Mouse (Mus musculus) kidney, postnatal 0 days (tissue): ENCODE results near the gene Lrrc26. TPM values are rescaled to one million over a fixed set of nuclear protein-coding genes. Genes with fewer than 3 reads are reported as not detected.

Source experiments
- ATAC-seq: fragments of 200-750 bp; cut with Nextera tagmentation; replicated peaks from 2 replicates; pipeline ENCODE4 v1.8.0; 2017; ENCODE audit warnings: low read depth, moderate number of reproducible peaks, moderate TSS enrichment, moderate library complexity; ENCODE audit not compliant: low FRiP score
- DNase-seq: peaks from one replicate; pipeline ENCODE4 v3.0.0-alpha.2; 2016; ENCODE audit warnings: low spot score
- H3K27ac ChIP-seq: fragments of 300-500 bp; sonication (generic); 2 replicates; pipeline ENCODE4 v1.5.1; 2014; ENCODE audit warnings: mild to moderate bottlenecking
- H3K27me3 ChIP-seq: fragments of 300-500 bp; sonication (generic); 2 replicates; pipeline ENCODE4 v1.6.1; 2014; ENCODE audit warnings: low read length, mixed read lengths; ENCODE audit not compliant: insufficient read depth
- H3K36me3 ChIP-seq: fragments of 300-500 bp; sonication (generic); 2 replicates; pipeline ENCODE4 v1.6.1; 2014; ENCODE audit warnings: low read length, mixed read lengths; ENCODE audit not compliant: insufficient read depth
- H3K4me1 ChIP-seq: fragments of 300-500 bp; sonication (generic); replicated peaks from 2 replicates; pipeline ENCODE4 v1.6.1; 2014; ENCODE audit warnings: antibody characterized with exemption, low read length, mixed read lengths; ENCODE audit not compliant: insufficient read depth
- H3K4me2 ChIP-seq: fragments of 300-500 bp; sonication (generic); 2 replicates; pipeline ENCODE4 v1.6.1; 2014; ENCODE audit warnings: mild to moderate bottlenecking, low read length, moderate library complexity, mixed read lengths
- H3K4me3 ChIP-seq: fragments of 300-500 bp; sonication (generic); replicated peaks from 2 replicates; pipeline ENCODE4 v1.5.1; 2014; ENCODE audit warnings: low read depth, low read length
- H3K9ac ChIP-seq: fragments of 300-500 bp; sonication (generic); 2 replicates; pipeline ENCODE4 v1.6.1; 2014; ENCODE audit warnings: low read depth, low read length
- H3K9me3 ChIP-seq: fragments of 300-500 bp; sonication (generic); replicated peaks from 2 replicates; pipeline ENCODE4 v1.6.1; 2016; ENCODE audit warnings: low read length, inconsistent platforms, mixed read lengths
- CTCF ChIP-seq: IDR thresholded peaks from 2 replicates; pipeline ENCODE4 v1.5.1; 2016; ENCODE audit warnings: antibody characterized with exemption, low read depth, mild to moderate bottlenecking, moderate library complexity
- WGBS: fragments of 180-500 bp; shearing (Covaris S2); extraction: QIAGEN DNeasy Blood & Tissue Kit; methylation state at CpG from one replicate; pipeline ENCODE4 v1.1.7; 2014; 5-methylcytosine and 5-hydroxymethylcytosine counted together
- polyA plus RNA-seq: library from polyadenylated mRNA; unstranded; fragments of >200 nt; fragmentation: Nextera tagmentation; extraction: Ambion mirVana; gene quantifications from 2 replicates; pipeline ENCODE4 v1.2.1, GENCODE M21; 2015

Gene Lrrc26
- polyA plus RNA-seq, 1 experiment from 2014 or later: 0.29 TPM

DNA sequence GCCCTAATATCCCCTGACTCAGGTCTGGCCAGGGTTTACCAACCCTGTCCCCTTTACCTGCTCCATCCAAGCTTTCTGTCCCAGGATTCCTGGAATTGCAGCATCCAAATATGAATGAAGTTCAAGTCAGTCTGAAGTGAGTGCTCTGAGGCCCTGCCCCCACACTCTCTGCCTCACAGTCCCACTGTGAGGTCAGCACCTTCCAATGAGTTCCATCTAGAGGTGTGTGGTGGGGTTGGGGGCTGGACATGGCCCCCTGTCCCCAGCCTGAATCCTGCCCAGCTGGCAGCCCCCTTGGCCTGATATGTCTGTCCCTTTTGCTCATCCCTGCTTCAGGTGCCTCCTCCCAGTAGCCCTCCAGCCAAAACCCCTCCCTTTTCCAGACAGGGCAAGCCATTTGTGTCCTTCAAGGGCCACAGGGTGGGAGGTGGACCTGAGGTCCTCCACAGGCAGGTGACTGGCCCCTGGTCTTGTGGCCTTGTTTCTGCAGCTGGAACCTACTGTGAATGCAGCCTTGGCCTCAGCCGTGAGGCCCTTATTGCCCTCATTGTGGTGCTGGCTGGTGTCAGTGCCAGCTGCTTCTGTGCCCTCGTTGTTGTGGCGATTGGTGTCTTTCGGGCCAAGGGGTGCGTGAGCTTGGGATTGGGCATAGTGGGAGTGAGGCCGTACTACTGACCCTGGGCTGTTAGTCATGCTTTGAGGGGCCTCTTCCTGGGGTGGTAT is 1.6 kb upstream of the Lrrc26 start, which contains the start of gene Tmem210:
Gene Tmem210, plus strand, starts transcription at position 219 of the 723 bp plus-strand sequence.
- Histone ChIP-seq H3K27ac (peak within 1 kb of the TSS; percentile 55), H3K27me3 (peaks cover 49% of the 10 kb centered on the region), H3K4me3 (no peak within 1 kb of the TSS), H3K4me2 (no peak within 1 kb of the TSS), H3K36me3 (peaks cover 29% of the 10 kb centered on the region), H3K9ac (no peak within 1 kb of the TSS), H3K4me1 (peaks cover 12% of the 10 kb centered on the region; the same call in 1 of the 2 replicates), H3K9me3 (no peaks in the 10 kb centered on the region)
- ATAC-seq (no peak), DNase-seq (no peak)
- TF ChIP-seq CTCF: no peak
- 82% methylated on average over 6 of the region's 6 CpGs for WGBS

DNA sequence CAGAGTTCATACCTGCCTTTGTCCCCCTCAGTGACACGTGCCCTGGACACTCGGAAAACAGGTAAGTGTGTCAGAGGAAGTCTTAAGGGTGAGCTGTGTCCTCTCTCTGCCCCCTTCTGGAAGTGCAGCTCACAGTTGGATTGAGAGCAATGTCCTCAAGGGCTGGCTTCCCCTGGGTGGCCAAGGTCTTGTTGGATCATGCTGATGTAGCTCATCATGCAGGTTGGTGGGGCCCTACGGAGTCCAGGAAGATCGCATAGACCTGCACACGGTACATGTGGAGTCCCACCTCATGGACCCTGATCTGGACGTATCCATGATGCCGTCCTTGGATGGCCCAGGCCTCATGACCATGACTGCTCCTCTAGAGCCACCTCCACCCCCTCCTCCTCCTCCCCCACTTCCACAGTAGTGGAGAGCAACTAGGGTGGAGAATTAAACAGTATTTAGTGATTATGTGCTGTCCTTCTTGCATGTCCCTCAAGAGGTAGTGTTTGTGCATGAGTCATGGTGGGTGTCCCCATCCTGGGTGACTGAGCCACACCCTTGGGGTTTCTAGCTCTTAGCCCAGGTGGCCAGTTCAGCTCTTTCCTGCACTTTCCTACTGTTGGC is 875 bp upstream of the Lrrc26 start:
- no peak for DNase-seq
- Histone ChIP-seq H3K4me2 (no peak overlapping the region), H3K9ac (no peak overlapping the region), H3K4me1 (peaks cover 12% of the 10 kb centered on the region; the same call in 1 of the 2 replicates), H3K27me3 (peaks cover 49% of the 10 kb centered on the region), H3K9me3 (no peaks in the 10 kb centered on the region), H3K36me3 (peaks cover 22% of the 10 kb centered on the region), H3K27ac (no peak overlapping the region), H3K4me3 (no peak overlapping the region)
- 81% methylated on average over 7 of the region's 7 CpGs for WGBS
- TF ChIP-seq CTCF: no peak
- ATAC-seq: no peak

DNA sequence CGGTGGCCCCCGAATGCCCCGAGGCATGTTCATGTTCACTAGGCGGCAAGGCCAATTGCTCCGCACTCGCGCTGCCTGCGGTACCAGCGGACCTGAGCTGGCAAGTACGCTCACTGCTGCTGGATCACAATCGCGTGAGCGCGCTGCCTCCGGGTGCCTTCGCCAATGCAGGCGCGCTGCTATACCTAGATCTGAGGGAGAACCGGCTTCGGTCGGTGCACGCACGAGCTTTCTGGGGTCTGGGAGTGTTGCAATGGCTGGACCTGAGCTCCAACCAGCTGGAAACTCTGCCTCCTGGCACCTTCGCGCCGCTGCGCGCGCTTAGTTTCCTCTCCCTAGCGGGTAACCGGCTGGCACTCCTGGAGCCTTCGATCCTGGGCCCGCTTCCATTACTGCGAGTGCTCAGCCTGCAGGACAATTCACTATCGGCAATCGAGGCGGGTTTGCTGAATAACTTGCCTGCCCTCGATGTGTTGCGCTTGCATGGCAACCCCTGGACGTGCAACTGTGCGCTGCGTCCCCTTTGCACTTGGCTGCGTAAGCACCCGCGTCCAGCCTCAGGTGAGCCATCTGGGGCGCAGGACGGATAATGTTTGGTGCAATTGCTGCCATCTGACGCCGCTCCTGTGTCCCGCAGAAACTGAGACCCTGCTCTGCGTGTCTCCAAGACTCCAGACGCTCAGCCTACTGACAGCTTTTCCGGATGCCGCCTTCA is 543 bp downstream of the Lrrc26 start:
- TF ChIP-seq CTCF: no peak
- Histone ChIP-seq H3K36me3 (peaks cover 9% of the 10 kb centered on the region; the same call in 1 of the 2 replicates), H3K4me1 (peaks cover 12% of the 10 kb centered on the region; the same call in 1 of the 2 replicates), H3K27me3 (peaks cover 49% of the 10 kb centered on the region), H3K9ac (no peak overlapping the region), H3K4me2 (peak overlapping the region; percentile 46), H3K27ac (no peak overlapping the region), H3K9me3 (no peaks in the 10 kb centered on the region), H3K4me3 (peak overlapping the region; percentile 33)
- DNase-seq: no peak
- no peak for ATAC-seq
- 2% methylated on average over 54 of the region's 54 CpGs for WGBS

DNA sequence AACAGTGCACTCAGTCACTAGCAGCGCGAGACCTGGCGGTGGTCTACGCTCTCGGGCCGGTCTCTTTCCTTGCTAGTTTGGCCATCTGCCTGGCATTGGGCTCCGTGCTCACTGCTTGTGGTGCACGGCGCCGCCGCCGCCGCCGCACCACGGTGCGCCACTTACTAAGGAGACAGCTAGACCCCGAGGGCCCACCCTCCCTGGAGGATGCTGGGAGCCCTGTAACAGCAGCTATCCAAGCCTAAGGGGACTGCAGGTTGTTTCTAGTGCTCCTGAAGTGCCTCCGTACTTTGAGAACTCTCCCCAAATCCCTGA is 1.1 kb downstream of the Lrrc26 start:
- peaks cover 9% of the 10 kb centered on the region; the same call in 1 of the 2 replicates for H3K4me1 ChIP-seq
- peaks cover 49% of the 10 kb centered on the region for H3K27me3 ChIP-seq
- no peak for TF ChIP-seq CTCF
- no peak for DNase-seq
- no peaks in the 10 kb centered on the region for H3K9me3 ChIP-seq
- 0 out of 2 replicates have a peak, but pooled peaks cover 5% of the 10 kb centered on the region for H3K36me3 ChIP-seq
- no peak overlapping the region for H3K27ac ChIP-seq
- H3K4me3 ChIP-seq: peak overlapping the region; percentile 33; the same call in 1 of the 2 replicates
- H3K4me2 ChIP-seq: peak overlapping the region; percentile 46
- no peak overlapping the region for H3K9ac ChIP-seq
- under 1% methylated on average over 18 of the region's 18 CpGs for WGBS
- no peak for ATAC-seq

DNA sequence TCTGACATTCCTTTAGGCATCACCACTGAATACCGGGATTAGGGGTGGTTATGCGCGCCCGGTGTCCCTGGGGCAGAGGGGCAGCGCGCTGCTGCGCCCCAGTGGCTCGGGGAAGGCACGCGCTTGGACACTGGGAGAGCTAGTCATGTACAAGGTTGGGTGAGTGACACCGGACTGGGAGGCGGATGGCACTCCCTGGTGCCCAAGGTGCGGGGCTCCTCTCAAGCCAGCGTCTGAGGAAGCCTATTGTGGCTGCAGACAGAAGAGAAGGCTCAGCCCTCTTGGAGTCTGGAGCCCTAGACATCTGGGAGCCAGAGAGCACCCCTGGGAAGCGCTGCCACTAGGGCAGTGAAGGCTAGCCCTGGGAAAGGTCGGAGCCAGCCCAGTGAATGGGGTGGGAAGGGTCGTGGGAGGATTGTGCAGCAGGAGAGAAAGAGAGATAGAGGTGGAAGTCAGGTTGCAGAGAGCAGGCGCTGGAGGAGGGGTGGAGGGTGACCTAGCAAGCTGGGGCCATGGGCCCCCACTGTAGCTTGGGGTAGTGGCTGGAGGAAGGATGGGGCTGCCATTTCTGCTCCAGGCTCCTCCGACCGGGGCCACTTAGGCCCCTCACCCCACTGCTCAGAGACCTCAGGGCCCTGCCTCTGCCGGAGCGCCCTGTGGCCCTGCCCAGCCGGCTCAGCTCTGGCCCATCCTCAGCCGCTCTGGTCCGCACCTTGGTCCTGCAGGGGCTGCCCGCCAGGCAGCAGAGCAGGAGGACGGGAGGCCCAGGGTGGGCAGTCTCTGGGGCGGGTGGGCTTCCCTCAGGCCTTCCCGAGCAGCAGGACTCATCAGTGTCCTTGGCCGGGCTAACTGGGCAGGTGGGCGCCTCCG is 1.7 kb downstream of the Lrrc26 start:
- Histone ChIP-seq H3K4me2 (peak overlapping the region; percentile 58), H3K4me3 (peak overlapping the region; percentile 33), H3K27me3 (peaks cover 49% of the 10 kb centered on the region), H3K36me3 (no peaks in the 10 kb centered on the region), H3K27ac (no peak overlapping the region), H3K9me3 (no peaks in the 10 kb centered on the region), H3K4me1 (peaks cover 9% of the 10 kb centered on the region; the same call in 1 of the 2 replicates), H3K9ac (0 out of 2 replicates have a peak overlapping the region, but pooled peaks have one; percentile 31)
- ATAC-seq: no peak
- 4% methylated on average over 31 of the region's 32 CpGs for WGBS
- DNase-seq: no peak
- no peak for TF ChIP-seq CTCF
